ENCODE assay signal across 27 mouse cellular contexts in the genomic region with DNA sequence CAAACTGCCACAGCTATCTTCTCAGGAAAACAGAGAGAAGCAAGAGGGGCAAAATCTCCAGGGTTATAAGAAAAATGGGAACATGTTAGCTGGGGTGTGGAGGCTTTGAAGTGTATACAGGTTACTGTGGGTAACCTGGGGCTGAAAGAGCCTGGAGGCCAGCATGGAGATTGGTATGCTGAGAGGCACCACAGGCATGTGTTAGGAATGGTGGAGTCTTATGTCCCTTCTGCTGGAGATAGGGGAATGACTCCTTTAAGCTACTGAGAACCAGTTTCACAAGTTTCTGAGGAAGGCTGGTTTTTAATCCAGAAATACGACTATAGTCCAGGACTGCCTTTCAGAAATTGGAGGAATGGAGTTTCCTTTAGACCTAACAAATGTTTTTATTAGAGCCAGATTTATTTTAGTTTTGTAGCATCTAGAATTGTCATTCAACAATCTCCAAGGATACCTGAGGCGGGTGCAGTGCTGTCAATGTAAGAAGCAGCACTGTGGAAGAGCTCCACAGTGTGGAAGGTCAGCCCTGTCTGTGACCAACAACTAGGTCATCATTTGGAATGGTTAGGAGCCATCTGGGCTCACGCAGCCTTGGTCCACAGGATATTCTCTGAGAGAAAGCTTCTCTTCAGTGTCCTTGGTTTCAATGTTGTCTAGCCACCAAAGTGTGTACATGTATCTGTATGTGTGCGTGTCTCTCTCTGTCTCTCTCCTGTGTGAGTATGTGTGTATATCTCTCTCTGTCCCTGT. TPM values are rescaled to one million over a fixed set of nuclear protein-coding genes. Genes with fewer than 3 reads are reported as not detected.
A peak's percentile ranks its signal among the peaks of the same experiment; 100 is the strongest.
DNase-seq lines count a peak whose midpoint lies in the region; ATAC-seq lines count a peak whose summit lies in the region.
"Had no signal": no experiment of that assay in that cellular context is flagged by ENCODE, and none has a peak within 500 bp of the region (broad histone marks: within the 10 kb centered on the region; RNA-seq: fewer than 3 reads in every experiment).

No protein-coding gene starts in this region.

- no peaks in the 10 kb centered on the region for H3K9me3 ChIP-seq in embryonic facial prominence, embryonic 14.5 days (ENCODE audit: control insufficient read depth, low read length)
- H3K9me3 ChIP-seq in embryonic facial prominence, embryonic 10.5 days, result no peaks in the 10 kb centered on the region
- no peaks in the 10 kb centered on the region for H3K9me3 ChIP-seq in lung, embryonic 16.5 days (ENCODE audit: control insufficient read depth, low read length)
- H3K9me3 ChIP-seq in stomach, embryonic 15.5 days, result no peaks in the 10 kb centered on the region
- H3K9me3 ChIP-seq: embryonic facial prominence, embryonic 15.5 days; forebrain, embryonic 10.5 days; heart, embryonic 13.5 days; kidney, embryonic 15.5 days; limb, embryonic 12.5 days; neural tube, embryonic 15.5 days had no signal

- no peaks in the 10 kb centered on the region for H3K36me3 ChIP-seq in embryonic facial prominence, embryonic 14.5 days (ENCODE audit: control insufficient read depth, insufficient read depth, low read length)
- no peaks in the 10 kb centered on the region for H3K36me3 ChIP-seq in embryonic facial prominence, embryonic 10.5 days (replicated peaks)
- H3K36me3 ChIP-seq in lung, embryonic 16.5 days (ENCODE audit: control insufficient read depth, insufficient read depth, low read length), result no peaks in the 10 kb centered on the region
- H3K36me3 ChIP-seq in stomach, embryonic 15.5 days, result no peaks in the 10 kb centered on the region
- H3K36me3 ChIP-seq: embryonic facial prominence, embryonic 15.5 days; forebrain, embryonic 10.5 days; heart, embryonic 13.5 days; kidney, embryonic 15.5 days; limb, embryonic 12.5 days; neural tube, embryonic 15.5 days had no signal

- H3K27me3 ChIP-seq in embryonic facial prominence, embryonic 14.5 days (replicated peaks; ENCODE audit: control insufficient read depth, insufficient read depth, low read length), result no peaks in the 10 kb centered on the region
- peaks cover 9% of the 10 kb centered on the region; the same call in 1 of the 2 replicates for H3K27me3 ChIP-seq in embryonic facial prominence, embryonic 10.5 days (replicated peaks; ENCODE audit: low read depth, poor library complexity, severe bottlenecking)
- H3K27me3 ChIP-seq in lung, embryonic 16.5 days (ENCODE audit: control insufficient read depth, insufficient read depth, low read depth, low read length), result no peaks in the 10 kb centered on the region; the same call in 1 of the 2 replicates
- no peaks in the 10 kb centered on the region for H3K27me3 ChIP-seq in stomach, embryonic 15.5 days (replicated peaks)
- H3K27me3 ChIP-seq: embryonic facial prominence, embryonic 15.5 days; kidney, embryonic 15.5 days; neural tube, embryonic 15.5 days had no signal

- WGBS in embryonic facial prominence, embryonic 14.5 days, result 76% methylated on average over 4 of the region's 4 CpGs
- 81% methylated on average over 4 of the region's 4 CpGs for WGBS in embryonic facial prominence, embryonic 10.5 days
- 71% methylated on average over 4 of the region's 4 CpGs for WGBS in lung, embryonic 16.5 days
- 78% methylated on average over 4 of the region's 4 CpGs for WGBS in stomach, embryonic 15.5 days

- no peaks in the 10 kb centered on the region for H3K4me1 ChIP-seq in embryonic facial prominence, embryonic 14.5 days (ENCODE audit: control insufficient read depth, insufficient read depth, low read length)
- H3K4me1 ChIP-seq in embryonic facial prominence, embryonic 10.5 days, result peaks cover 4% of the 10 kb centered on the region
- H3K4me1 ChIP-seq in lung, embryonic 16.5 days (replicated peaks; ENCODE audit: control insufficient read depth, insufficient read depth, low read length), result peaks cover 15% of the 10 kb centered on the region
- no peaks in the 10 kb centered on the region; the same call in 1 of the 2 replicates for H3K4me1 ChIP-seq in stomach, embryonic 15.5 days

- no peak overlapping the region for H3K4me3 ChIP-seq in embryonic facial prominence, embryonic 14.5 days (ENCODE audit: low read depth, low read length)
- H3K4me3 ChIP-seq in embryonic facial prominence, embryonic 10.5 days, result no peak overlapping the region
- H3K4me3 ChIP-seq in lung, embryonic 16.5 days (ENCODE audit: low read length), result no peak overlapping the region
- H3K4me3 ChIP-seq in stomach, embryonic 15.5 days (replicated peaks), result no peak overlapping the region
- H3K4me3 ChIP-seq: embryonic facial prominence, embryonic 15.5 days; forebrain, embryonic 10.5 days; heart, embryonic 13.5 days; kidney, embryonic 15.5 days; limb, embryonic 12.5 days; neural tube, embryonic 15.5 days had no signal

- no peak overlapping the region for H3K9ac ChIP-seq in embryonic facial prominence, embryonic 14.5 days (ENCODE audit: low read depth, low read length)
- H3K9ac ChIP-seq in lung, embryonic 16.5 days (ENCODE audit: low read length), result no peak overlapping the region
- no peak overlapping the region for H3K9ac ChIP-seq in stomach, embryonic 15.5 days
- H3K9ac ChIP-seq: embryonic facial prominence, embryonic 15.5 days; heart, embryonic 13.5 days; kidney, embryonic 15.5 days; limb, embryonic 12.5 days; liver, embryonic 14.5 days; neural tube, embryonic 15.5 days had no signal

- H3K27ac ChIP-seq in embryonic facial prominence, embryonic 14.5 days (replicated peaks; ENCODE audit: low read depth, low read length), result no peak overlapping the region
- H3K27ac ChIP-seq in embryonic facial prominence, embryonic 10.5 days (replicated peaks), result no peak overlapping the region
- H3K27ac ChIP-seq in lung, embryonic 16.5 days (ENCODE audit: low read length), result peak overlapping the region; percentile 53
- peak overlapping the region; percentile 33 for H3K27ac ChIP-seq in stomach, embryonic 15.5 days
- H3K27ac ChIP-seq: embryonic facial prominence, embryonic 15.5 days; forebrain, embryonic 10.5 days; heart, embryonic 13.5 days; kidney, embryonic 15.5 days; limb, embryonic 12.5 days; liver, embryonic 14.5 days; neural tube, embryonic 15.5 days had no signal

- H3K4me2 ChIP-seq in embryonic facial prominence, embryonic 14.5 days (ENCODE audit: low read depth, low read length), result no peak overlapping the region
- no peak overlapping the region for H3K4me2 ChIP-seq in lung, embryonic 16.5 days (ENCODE audit: low read depth, low read length)
- no peak overlapping the region for H3K4me2 ChIP-seq in stomach, embryonic 15.5 days
- H3K4me2 ChIP-seq: embryonic facial prominence, embryonic 15.5 days; heart, embryonic 13.5 days; kidney, embryonic 15.5 days; limb, embryonic 12.5 days; midbrain, embryonic 11.5 days; neural tube, embryonic 15.5 days had no signal

- peak; percentile 26 for DNase-seq in embryonic facial prominence, embryonic 14.5 days (ENCODE audit: low spot score)
- DNase-seq in embryonic facial prominence, embryonic 10.5 days (ENCODE audit: low spot score), result no peak
- peak; percentile 23 for DNase-seq in 3T3-L1 (ENCODE audit: low read depth, low spot score)
- DNase-seq in neural tube, embryonic 10.5 days (ENCODE audit: extremely low spot score, low spot score), result no peak
- DNase-seq: cerebellum, adult 8-10 months; cerebellum, postnatal 36 days; embryo, embryonic 11 days; gastrocnemius, postnatal 14 days; heart, adult 18-20 months; heart, postnatal 14 days; kidney, postnatal 36 days; layer of hippocampus, postnatal 36 days; right cerebral cortex, adult 18-20 months had no signal

- ATAC-seq in embryonic facial prominence, embryonic 14.5 days (ENCODE audit: low read depth), result no peak
- ATAC-seq in lung, embryonic 16.5 days (ENCODE audit: low read depth), result peak; percentile 41; the same call in 1 of the 2 replicates
- ATAC-seq in stomach, embryonic 15.5 days (ENCODE audit: insufficient read depth, low FRiP score, low read depth), result no peak
- ATAC-seq in erythroblast, adult 5-6 weeks (replicated peaks; ENCODE audit: low FRiP score, poor library complexity, severe bottlenecking), result no peak
- ATAC-seq: activated CD4-positive, CD25-positive, alpha-beta regulatory T cell, adult 4 months; forebrain, embryonic 16.5 days; intestine, postnatal 0 days had no signal

RNA-seq across cellular contexts. Expression of gene Liph, which starts 4.7 kb away (rescaled TPM):
- 0.71 and 1.2 TPM in 2 replicates for polyA plus RNA-seq in embryonic facial prominence, embryonic 14.5 days (2014; fragmentation: Nextera tagmentation; extraction: Ambion mirVana)
- 0.20 and 0.52 TPM in 2 replicates for polyA plus RNA-seq in embryonic facial prominence, embryonic 10.5 days (2016; fragmentation: Nextera tagmentation; extraction: Ambion mirVana)
- polyA plus RNA-seq in lung, embryonic 16.5 days (2015; fragmentation: Nextera tagmentation; extraction: Ambion mirVana), result 2.7 and 3.6 TPM in 2 replicates
- 15.9 and 21.4 TPM in 2 replicates for polyA plus RNA-seq in stomach, embryonic 15.5 days (2015; fragmentation: Nextera tagmentation; extraction: Ambion mirVana)
- total RNA-seq in erythroblast, adult 5-6 weeks (2015; ENCODE audit: low replicate concordance), result not detected in 2 replicates
- 2.6 TPM in 1 of 2 replicates, not detected in the other for total RNA-seq in erythroblast, adult 5-6 weeks (2017; ENCODE audit: low replicate concordance)

RNA-seq across cellular contexts. Expression of gene Senp2, which starts 9.2 kb away (rescaled TPM):
- 44.4 and 47.3 TPM in 2 replicates for polyA plus RNA-seq in embryonic facial prominence, embryonic 14.5 days (2014; fragmentation: Nextera tagmentation; extraction: Ambion mirVana)
- 69.1 and 69.8 TPM in 2 replicates for polyA plus RNA-seq in embryonic facial prominence, embryonic 10.5 days (2016; fragmentation: Nextera tagmentation; extraction: Ambion mirVana)
- 42.1 and 44.5 TPM in 2 replicates for polyA plus RNA-seq in lung, embryonic 16.5 days (2015; fragmentation: Nextera tagmentation; extraction: Ambion mirVana)
- polyA plus RNA-seq in stomach, embryonic 15.5 days (2015; fragmentation: Nextera tagmentation; extraction: Ambion mirVana), result 42.4 and 42.9 TPM in 2 replicates
- total RNA-seq in erythroblast, adult 5-6 weeks (2015; ENCODE audit: low replicate concordance), result 19.0 and 28.4 TPM in 2 replicates
- 41.4 and 57.3 TPM in 2 replicates for total RNA-seq in erythroblast, adult 5-6 weeks (2017; ENCODE audit: low replicate concordance)

RNA-seq across cellular contexts. Expression of gene Tmem41a, which starts 52.8 kb away (rescaled TPM):
- 39.1 and 41.1 TPM in 2 replicates for polyA plus RNA-seq in embryonic facial prominence, embryonic 14.5 days (2014; fragmentation: Nextera tagmentation; extraction: Ambion mirVana)
- polyA plus RNA-seq in embryonic facial prominence, embryonic 10.5 days (2016; fragmentation: Nextera tagmentation; extraction: Ambion mirVana), result 42.7 and 48.2 TPM in 2 replicates
- polyA plus RNA-seq in lung, embryonic 16.5 days (2015; fragmentation: Nextera tagmentation; extraction: Ambion mirVana), result 19.8 and 23.1 TPM in 2 replicates
- 40.6 and 42.0 TPM in 2 replicates for polyA plus RNA-seq in stomach, embryonic 15.5 days (2015; fragmentation: Nextera tagmentation; extraction: Ambion mirVana)
- 3.6 and 5.0 TPM in 2 replicates for total RNA-seq in erythroblast, adult 5-6 weeks (2015; ENCODE audit: low replicate concordance)
- total RNA-seq in erythroblast, adult 5-6 weeks (2017; ENCODE audit: low replicate concordance), result 0.77 and 2.0 TPM in 2 replicates

Comparison
In these comparisons a context has a peak if more than half of its experiments do, and no peak if none do; other contexts are left out.
1. DNase-seq: peak in embryonic facial prominence, embryonic 14.5 days (single experiment) and 3T3-L1 (single experiment); none in embryonic facial prominence, embryonic 10.5 days (single experiment) and neural tube, embryonic 10.5 days (single experiment).
2. H3K27ac ChIP-seq: peak in lung, embryonic 16.5 days (single experiment) and stomach, embryonic 15.5 days (single experiment); none in embryonic facial prominence, embryonic 14.5 days (single experiment) and embryonic facial prominence, embryonic 10.5 days (single experiment).